Mouse (Mus musculus): Measurements from ENCODE around the gene Ube2d2b. TPM values are rescaled to one million over a fixed set of nuclear protein-coding genes. Genes with fewer than 3 reads are reported as not detected.

Ube2d2b gene
- polyA plus RNA-seq, 1 experiment from 2014 or later, result 0.23 TPM

DNA sequence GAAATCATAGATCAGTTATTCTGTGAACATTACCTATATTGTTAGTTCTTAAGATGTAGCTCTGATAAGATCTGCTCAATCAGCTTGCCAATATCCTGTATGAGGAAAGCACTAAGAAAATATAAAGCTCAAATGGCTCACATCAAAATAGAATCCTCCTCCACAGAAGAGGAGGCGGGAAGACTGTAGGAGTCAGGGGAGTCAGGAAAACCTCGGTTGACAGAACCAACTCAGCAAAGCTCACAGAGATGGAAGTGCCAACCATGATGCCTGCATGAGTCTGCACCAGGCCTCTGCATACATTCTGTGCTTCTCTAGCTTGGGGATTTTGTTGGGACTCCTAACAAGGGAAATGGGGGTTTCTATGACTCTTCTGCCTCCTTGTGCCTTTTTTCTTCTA, 28.7 kb upstream of the Ube2d2b start:
- Histone ChIP-seq H3K9ac (no peak overlapping the region), H3K27me3 (ENCODE audit: control insufficient read depth, insufficient read depth, low read length) (no peaks in the 10 kb centered on the region), H3K4me1 (replicated peaks; ENCODE audit: control insufficient read depth, insufficient read depth, low read length) (no peaks in the 10 kb centered on the region), H3K27ac (no peak overlapping the region), H3K9me3 (ENCODE audit: control insufficient read depth, low read length) (no peaks in the 10 kb centered on the region), H3K4me3 (replicated peaks; ENCODE audit: low read length) (no peak overlapping the region), H3K4me2 (replicated peaks) (no peak overlapping the region), H3K36me3 (replicated peaks; ENCODE audit: control insufficient read depth, insufficient read depth) (peaks cover 9% of the 10 kb centered on the region; the same call in 1 of the 2 replicates)
- 90% methylated on average over 2 of the region's 2 CpGs for WGBS
- no peak for ATAC-seq (ENCODE audit: low FRiP score)
- DNase-seq (ENCODE audit: low spot score), result no peak

- H3K4me3 ChIP-seq (replicated peaks; ENCODE audit: low read length), result no peak overlapping the region
- H3K36me3 ChIP-seq (replicated peaks; ENCODE audit: control insufficient read depth, insufficient read depth), result peaks cover under 1% of the 10 kb centered on the region; the same call in 1 of the 2 replicates
- no peaks in the 10 kb centered on the region for H3K9me3 ChIP-seq (ENCODE audit: control insufficient read depth, low read length)
- no peaks in the 10 kb centered on the region for H3K4me1 ChIP-seq (replicated peaks; ENCODE audit: control insufficient read depth, insufficient read depth, low read length)
- H3K27me3 ChIP-seq (ENCODE audit: control insufficient read depth, insufficient read depth, low read length), result no peaks in the 10 kb centered on the region
- no peak overlapping the region for H3K4me2 ChIP-seq (replicated peaks)
- DNase-seq (ENCODE audit: low spot score) (no peak), ATAC-seq (ENCODE audit: low FRiP score) (no peak)
- no peak overlapping the region for H3K9ac ChIP-seq
- no peak overlapping the region for H3K27ac ChIP-seq
These were observed 27.3 kb upstream of the Ube2d2b start for GRCm38 (mm10) chr5:107802621-107803020.

GRCm38 (mm10) chr5:107807496-107807895, 22.4 kb upstream of the Ube2d2b start:
- no peak overlapping the region for H3K27ac ChIP-seq
- H3K4me1 ChIP-seq (replicated peaks; ENCODE audit: control insufficient read depth, insufficient read depth, low read length), result no peaks in the 10 kb centered on the region
- DNase-seq (ENCODE audit: low spot score) (no peak), ATAC-seq (ENCODE audit: low FRiP score) (no peak)
- WGBS, result 74% methylated on average over 4 of the region's 4 CpGs
- no peak overlapping the region for H3K4me3 ChIP-seq (replicated peaks; ENCODE audit: low read length)
- peaks cover 18% of the 10 kb centered on the region for H3K36me3 ChIP-seq (replicated peaks; ENCODE audit: control insufficient read depth, insufficient read depth)
- no peak overlapping the region for H3K4me2 ChIP-seq (replicated peaks)
- no peaks in the 10 kb centered on the region for H3K27me3 ChIP-seq (ENCODE audit: control insufficient read depth, insufficient read depth, low read length)
- no peaks in the 10 kb centered on the region for H3K9me3 ChIP-seq (ENCODE audit: control insufficient read depth, low read length)
- H3K9ac ChIP-seq, result no peak overlapping the region

DNA sequence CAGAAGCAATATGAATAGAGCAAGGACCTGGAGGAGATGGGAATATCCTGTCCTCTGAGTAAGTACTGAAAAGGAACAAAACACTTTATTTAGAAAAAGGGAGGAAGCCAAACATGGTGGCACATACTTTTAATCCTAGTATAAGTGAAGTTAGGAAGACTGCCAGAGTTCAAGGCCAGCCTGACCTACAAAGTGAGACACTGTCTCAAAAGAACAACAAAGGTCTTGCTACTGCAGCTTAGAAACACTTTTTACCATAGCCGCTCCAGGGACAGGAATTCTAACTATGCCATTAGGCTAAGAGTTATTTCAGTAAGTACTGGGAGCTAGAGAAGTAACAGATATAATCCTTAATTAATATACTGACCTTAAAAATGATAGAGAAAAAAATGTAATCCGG, 15.2 kb upstream of the Ube2d2b start:
- H3K9me3 ChIP-seq (ENCODE audit: control insufficient read depth, low read length), result no peaks in the 10 kb centered on the region
- no peaks in the 10 kb centered on the region for H3K4me1 ChIP-seq (replicated peaks; ENCODE audit: control insufficient read depth, insufficient read depth, low read length)
- H3K4me2 ChIP-seq (replicated peaks), result no peak overlapping the region
- no peak for DNase-seq (ENCODE audit: low spot score)
- 89% methylated on average over 2 of the region's 2 CpGs for WGBS
- no peak overlapping the region for H3K4me3 ChIP-seq (replicated peaks; ENCODE audit: low read length)
- no peak overlapping the region for H3K9ac ChIP-seq
- peaks cover 46% of the 10 kb centered on the region for H3K36me3 ChIP-seq (replicated peaks; ENCODE audit: control insufficient read depth, insufficient read depth)
- no peak overlapping the region for H3K27ac ChIP-seq
- no peaks in the 10 kb centered on the region for H3K27me3 ChIP-seq (ENCODE audit: control insufficient read depth, insufficient read depth, low read length)
- ATAC-seq (ENCODE audit: low FRiP score), result no peak

DNA sequence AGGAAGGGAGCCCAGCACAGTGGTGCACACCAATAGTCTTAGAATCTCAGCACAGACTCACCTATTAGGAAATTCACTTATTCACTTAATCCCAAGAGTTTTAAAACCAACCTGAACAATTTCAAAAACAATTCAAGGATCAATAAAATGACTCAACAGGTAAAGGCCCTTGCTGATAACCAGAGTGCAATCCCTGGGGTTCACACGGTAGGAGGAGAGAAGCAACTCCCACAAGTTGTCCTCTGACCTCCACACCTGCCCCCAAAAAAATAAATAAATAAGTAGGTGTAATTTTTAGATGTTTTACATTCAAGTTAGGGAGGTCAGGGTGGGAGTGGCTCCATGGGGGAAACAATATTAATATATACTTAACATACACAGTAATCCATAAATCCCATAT, 7.4 kb upstream of the Ube2d2b start:
- no peak for DNase-seq (ENCODE audit: low spot score)
- Histone ChIP-seq H3K27ac (no peak overlapping the region), H3K4me1 (replicated peaks; ENCODE audit: control insufficient read depth, insufficient read depth, low read length) (no peaks in the 10 kb centered on the region), H3K36me3 (replicated peaks; ENCODE audit: control insufficient read depth, insufficient read depth) (0 out of 2 replicates have a peak, but pooled peaks cover 8% of the 10 kb centered on the region), H3K9ac (no peak overlapping the region), H3K4me2 (replicated peaks) (no peak overlapping the region), H3K4me3 (replicated peaks; ENCODE audit: low read length) (no peak overlapping the region), H3K9me3 (ENCODE audit: control insufficient read depth, low read length) (no peaks in the 10 kb centered on the region), H3K27me3 (ENCODE audit: control insufficient read depth, insufficient read depth, low read length) (no peaks in the 10 kb centered on the region)
- 100% methylated on average over 1 of the region's 1 CpGs for WGBS
- no peak for ATAC-seq (ENCODE audit: low FRiP score)

DNA sequence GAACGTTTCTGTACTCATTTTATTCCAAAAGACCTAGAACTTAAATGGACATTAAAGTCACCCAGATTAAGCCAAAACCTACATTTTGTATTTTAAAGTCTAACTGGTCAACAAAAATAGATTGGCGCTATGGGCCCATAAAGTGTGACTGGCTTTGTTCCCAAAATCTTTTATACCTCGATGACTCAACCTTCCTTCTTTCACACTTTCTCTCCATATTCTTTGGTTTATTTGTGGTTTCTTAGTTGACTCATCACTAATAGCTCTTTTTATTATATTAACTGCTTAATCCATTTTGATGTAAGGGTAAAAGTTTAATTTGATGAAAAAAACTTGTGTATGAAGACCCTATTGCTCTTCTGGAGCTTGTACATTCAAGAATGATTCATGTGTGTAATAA, 1.5 kb downstream of the Ube2d2b start:
- 91% methylated on average over 3 of the region's 3 CpGs for WGBS
- DNase-seq (ENCODE audit: low spot score) (no peak), ATAC-seq (ENCODE audit: low FRiP score) (no peak)
- no peak overlapping the region for H3K4me3 ChIP-seq (replicated peaks; ENCODE audit: low read length)
- H3K9me3 ChIP-seq (ENCODE audit: control insufficient read depth, low read length), result peaks cover 14% of the 10 kb centered on the region
- H3K9ac ChIP-seq, result no peak overlapping the region
- H3K4me2 ChIP-seq (replicated peaks), result no peak overlapping the region
- peaks cover 8% of the 10 kb centered on the region; the same call in 1 of the 2 replicates for H3K36me3 ChIP-seq (replicated peaks; ENCODE audit: control insufficient read depth, insufficient read depth)
- no peak overlapping the region for H3K27ac ChIP-seq
- H3K27me3 ChIP-seq (ENCODE audit: control insufficient read depth, insufficient read depth, low read length), result no peaks in the 10 kb centered on the region
- H3K4me1 ChIP-seq (replicated peaks; ENCODE audit: control insufficient read depth, insufficient read depth, low read length), result no peaks in the 10 kb centered on the region

- no peak overlapping the region for H3K4me3 ChIP-seq (replicated peaks; ENCODE audit: low read length)
- peaks cover 8% of the 10 kb centered on the region; the same call in 1 of the 2 replicates for H3K36me3 ChIP-seq (replicated peaks; ENCODE audit: control insufficient read depth, insufficient read depth)
- no peak overlapping the region for H3K9ac ChIP-seq
- WGBS, result 97% methylated on average over 1 of the region's 1 CpGs
- no peaks in the 10 kb centered on the region for H3K4me1 ChIP-seq (replicated peaks; ENCODE audit: control insufficient read depth, insufficient read depth, low read length)
- no peak overlapping the region for H3K4me2 ChIP-seq (replicated peaks)
- no peaks in the 10 kb centered on the region for H3K27me3 ChIP-seq (ENCODE audit: control insufficient read depth, insufficient read depth, low read length)
- ATAC-seq (ENCODE audit: low FRiP score) (no peak), DNase-seq (ENCODE audit: low spot score) (no peak)
- H3K9me3 ChIP-seq (ENCODE audit: control insufficient read depth, low read length), result peaks cover 14% of the 10 kb centered on the region
- no peak overlapping the region for H3K27ac ChIP-seq
These were observed 4.4 kb downstream of the Ube2d2b start for GRCm38 (mm10) chr5:107834287-107834686.

DNA sequence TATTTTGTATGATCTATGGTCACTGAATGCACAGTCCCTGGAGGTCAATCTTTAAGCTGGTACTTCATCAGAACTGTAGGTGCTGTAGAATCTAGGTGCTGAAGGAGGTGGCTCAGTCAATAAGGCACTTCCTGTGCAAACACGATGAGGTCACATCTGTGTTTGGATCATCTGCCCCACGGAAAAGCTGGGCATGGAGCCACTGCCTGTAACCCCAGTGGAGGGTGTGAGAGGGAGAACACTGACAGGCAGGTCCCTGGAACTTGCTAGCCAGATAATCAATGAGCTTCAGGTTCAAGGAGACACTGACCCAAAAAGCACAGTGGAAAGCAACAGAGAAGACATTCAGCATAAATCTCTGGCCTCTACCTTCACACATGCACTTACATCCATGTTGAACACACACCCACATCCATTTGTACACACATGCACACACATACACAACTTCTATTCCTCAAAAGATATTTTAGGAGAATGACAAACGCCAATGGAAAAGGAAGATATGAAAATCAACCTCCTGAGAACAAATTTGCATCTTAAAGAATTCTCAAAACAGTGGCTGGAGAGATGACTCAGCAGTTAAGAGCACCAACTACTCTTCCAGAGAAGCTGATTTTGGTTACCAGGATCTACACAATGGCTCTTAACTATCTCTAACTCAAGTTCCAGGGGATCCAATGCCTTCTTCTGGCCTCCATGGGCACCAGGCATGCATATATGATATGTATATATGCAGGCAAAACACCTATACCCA, 9.2 kb downstream of the Ube2d2b start:
- Histone ChIP-seq H3K27me3 (ENCODE audit: control insufficient read depth, insufficient read depth, low read length) (no peaks in the 10 kb centered on the region), H3K36me3 (replicated peaks; ENCODE audit: control insufficient read depth, insufficient read depth) (peaks cover 13% of the 10 kb centered on the region), H3K9me3 (ENCODE audit: control insufficient read depth, low read length) (no peaks in the 10 kb centered on the region), H3K27ac (no peak overlapping the region), H3K9ac (no peak overlapping the region), H3K4me3 (replicated peaks; ENCODE audit: low read length) (no peak overlapping the region), H3K4me2 (replicated peaks) (no peak overlapping the region), H3K4me1 (replicated peaks; ENCODE audit: control insufficient read depth, insufficient read depth, low read length) (no peaks in the 10 kb centered on the region)
- ATAC-seq (ENCODE audit: low FRiP score), result no peak
- DNase-seq (ENCODE audit: low spot score), result no peak
- WGBS, result 69% methylated on average over 3 of the region's 3 CpGs

GRCm38 (mm10) chr5:107840549-107841238, 10.8 kb downstream of the Ube2d2b start:
- Histone ChIP-seq H3K4me3 (replicated peaks; ENCODE audit: low read length) (no peak overlapping the region), H3K9ac (no peak overlapping the region), H3K27me3 (ENCODE audit: control insufficient read depth, insufficient read depth, low read length) (no peaks in the 10 kb centered on the region), H3K27ac (no peak overlapping the region), H3K4me2 (replicated peaks) (no peak overlapping the region), H3K9me3 (ENCODE audit: control insufficient read depth, low read length) (no peaks in the 10 kb centered on the region), H3K36me3 (replicated peaks; ENCODE audit: control insufficient read depth, insufficient read depth) (peaks cover 13% of the 10 kb centered on the region), H3K4me1 (replicated peaks; ENCODE audit: control insufficient read depth, insufficient read depth, low read length) (no peaks in the 10 kb centered on the region)
- 96% methylated on average over 5 of the region's 5 CpGs for WGBS
- ATAC-seq (ENCODE audit: low FRiP score) (no peak), DNase-seq (ENCODE audit: low spot score) (no peak)
